Mouse (Mus musculus) right cerebral cortex, adult 2 months (tissue): Measurements from ENCODE around the gene Necap1.

Experiments used
- DNase-seq, 2 experiments: peaks; one replicate each; pipeline ENCODE4 v3.0.0; 2021 to 2022; ENCODE audit warnings: low spot score in 2 of 2

Necap1 gene

DNA sequence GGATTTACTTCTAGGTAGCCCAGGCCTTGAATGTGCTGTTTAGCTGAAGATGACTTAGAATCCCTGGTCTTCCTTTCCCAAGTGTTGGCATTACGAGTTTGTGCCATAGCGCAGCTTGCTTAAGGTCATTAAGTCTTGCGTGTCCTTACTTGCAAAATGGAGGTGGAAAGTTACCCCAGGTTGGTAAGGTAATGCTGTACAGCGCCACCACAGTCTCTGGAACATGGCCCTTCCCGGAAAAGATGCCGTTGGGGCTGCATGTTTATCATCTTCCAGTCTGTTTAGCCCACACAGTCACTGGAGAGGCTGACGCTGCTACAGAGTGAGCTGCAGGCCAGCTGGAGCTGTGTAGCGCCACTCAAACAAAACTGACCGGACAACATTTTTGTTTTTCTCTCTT is 9.3 kb downstream of the Necap1 start:
- no peak for DNase-seq

DNA sequence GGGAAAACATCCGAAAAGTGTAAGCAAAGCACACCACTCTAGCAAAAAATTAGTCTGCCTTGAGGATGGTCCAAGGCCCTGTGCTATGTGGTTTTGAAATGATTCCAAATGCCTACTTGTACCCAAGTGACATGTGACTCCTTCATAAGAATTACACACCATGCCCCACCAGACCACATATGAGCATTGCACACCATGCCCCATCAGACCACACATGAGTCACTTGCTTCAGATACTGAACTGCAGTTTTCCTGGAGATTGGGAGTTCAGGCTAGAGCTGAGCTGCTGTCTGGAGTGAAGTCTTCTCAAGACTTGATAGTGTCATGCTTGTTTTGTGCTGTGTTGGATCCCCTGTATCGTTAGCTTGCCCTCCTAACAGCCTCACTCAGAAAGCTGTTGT is 15.3 kb downstream of the Necap1 start:
- no peak for DNase-seq

DNA sequence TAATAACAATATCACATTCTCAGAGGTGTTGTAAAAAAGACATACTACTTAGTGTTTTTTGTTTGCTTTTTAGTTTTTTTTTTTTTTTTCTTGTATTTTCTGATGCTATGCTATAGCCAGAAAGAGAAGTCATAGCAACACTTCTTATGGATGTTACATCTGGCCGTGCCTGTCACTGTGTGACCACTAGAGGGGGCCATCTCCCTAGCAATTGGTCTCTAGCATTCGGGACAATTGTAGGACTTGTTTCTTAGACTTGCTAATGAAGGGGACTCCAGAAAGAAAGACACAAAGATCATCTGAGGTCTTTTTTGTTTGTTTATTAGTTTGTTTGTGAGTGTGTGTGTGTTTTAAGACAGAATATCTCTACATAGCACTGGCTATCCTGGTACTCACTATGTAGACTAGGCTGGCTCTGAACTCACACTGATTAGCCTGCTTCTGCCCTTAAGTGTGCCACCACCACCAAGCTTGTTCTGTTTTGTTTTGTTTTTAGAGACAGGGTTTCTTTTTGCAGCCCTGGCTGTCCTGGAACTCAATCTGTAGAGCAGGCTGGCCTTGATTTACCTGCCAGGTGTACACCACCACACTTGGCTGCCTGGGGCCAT is 18.3 kb downstream of the Necap1 start:
- peak; percentile 68 to 81 for DNase-seq

DNA sequence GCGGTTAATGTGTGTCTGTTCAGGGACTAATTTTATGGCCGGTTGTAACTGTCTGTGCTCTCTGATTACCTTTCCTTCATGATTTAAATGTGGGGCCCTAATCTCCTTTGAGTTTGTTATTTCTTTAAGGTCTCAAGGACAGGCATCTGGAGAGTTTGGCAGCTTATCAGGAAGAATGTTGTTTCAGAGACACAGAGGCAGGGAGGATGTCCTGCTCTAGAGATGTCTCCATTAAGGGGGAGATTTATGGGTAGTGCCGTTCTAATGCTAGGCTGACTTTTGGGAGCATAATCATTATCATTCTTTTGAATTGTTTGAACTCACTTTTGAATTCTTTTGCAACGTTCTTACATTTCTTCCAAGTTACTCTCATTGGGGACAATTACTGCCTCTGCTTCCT is 45.6 kb downstream of the Necap1 start:
- DNase-seq, result no peak

DNA sequence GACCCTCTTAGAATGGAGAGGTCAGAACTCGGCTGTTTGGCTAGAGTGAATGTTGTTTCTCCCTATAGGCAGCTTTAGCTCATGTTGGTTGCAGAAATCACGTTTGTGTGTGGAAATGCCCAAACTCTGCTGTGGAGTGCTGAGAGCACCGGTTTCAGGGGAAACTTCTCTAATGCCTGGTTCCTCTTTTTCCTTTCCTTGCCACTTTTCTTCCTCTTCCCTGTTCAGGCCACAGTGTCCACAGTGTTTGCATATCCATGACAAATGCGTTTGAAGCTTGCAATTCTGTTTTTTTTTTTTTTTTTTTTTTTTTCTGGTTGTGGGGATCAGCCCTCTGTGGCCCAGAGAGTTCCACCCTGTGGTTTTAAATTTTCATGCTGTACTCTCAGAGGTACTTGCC is 47.2 kb downstream of the Necap1 start, which contains the start of gene Clec4a1:
TSS of gene Clec4a1 (plus strand) at position 398 of the 400 bp plus-strand sequence.
- no peak for DNase-seq

DNA sequence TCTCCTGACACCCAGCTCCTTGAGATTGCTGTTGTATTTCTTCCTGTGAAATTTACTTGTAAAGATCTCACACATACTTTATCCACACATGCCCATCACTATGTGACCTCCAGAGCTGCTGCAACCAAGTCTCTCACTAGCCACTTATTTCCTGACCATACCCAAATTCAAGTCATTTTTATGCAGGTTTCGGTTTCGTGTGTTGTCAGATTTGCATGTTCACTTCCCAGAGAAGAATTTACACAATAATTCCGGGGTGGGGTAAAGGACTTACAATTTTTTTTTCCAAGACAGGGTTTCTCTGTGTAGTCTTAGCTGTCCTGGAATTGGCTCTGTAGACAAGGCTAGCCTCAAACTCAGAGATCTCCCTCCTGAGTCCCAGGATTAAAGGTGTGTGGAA is 60.6 kb downstream of the Necap1 start:
- DNase-seq, result no peak
